Mouse (Mus musculus) C2C12 (cell line): ENCODE results near the gene Rraga.

Source experiments
- CTCF ChIP-seq: IDR thresholded peaks from one replicate; pipeline ENCODE4 v1.5.1; 2011; ENCODE audit not compliant: control insufficient read depth, insufficient read depth, insufficient read length
- MAX ChIP-seq: IDR thresholded peaks from one replicate; pipeline ENCODE4 v1.6.1; 2011; ENCODE audit warnings: mild to moderate bottlenecking, control low read depth

DNA sequence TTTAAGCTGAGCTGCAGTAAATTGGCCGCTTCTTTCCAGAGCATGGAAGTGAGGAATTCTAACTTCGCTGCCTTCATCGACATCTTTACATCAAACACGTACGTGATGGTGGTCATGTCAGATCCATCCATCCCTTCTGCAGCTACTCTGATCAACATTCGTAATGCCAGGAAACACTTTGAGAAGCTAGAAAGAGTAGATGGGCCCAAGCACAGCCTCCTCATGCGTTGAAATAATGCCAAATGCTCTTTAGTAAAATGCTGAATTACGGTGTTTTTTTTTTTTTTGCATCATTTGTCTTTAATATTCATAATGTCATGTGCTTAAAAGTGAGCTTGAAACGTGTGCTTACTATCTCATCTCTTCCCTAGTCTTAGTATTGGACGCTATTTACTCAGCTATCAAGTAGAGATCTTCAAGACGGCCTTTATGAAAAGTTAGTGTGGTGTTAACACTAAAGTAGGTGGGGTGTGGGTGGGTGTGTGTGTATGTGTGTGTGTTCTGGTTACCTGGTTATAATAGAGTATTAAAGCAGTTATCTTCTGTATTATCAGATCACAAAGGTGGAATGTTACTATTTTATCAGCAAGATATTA, 1.3 kb downstream of the Rraga start:
- TF ChIP-seq CTCF (no peak), MAX (no peak)
